Mouse (Mus musculus): ENCODE data around the gene Nfu1.

- TF ChIP-seq CTCF (conservative IDR thresholded peaks at IDR 0.05; ENCODE audit: insufficient read depth, insufficient read length, low read depth, low read length) (no peak), POLR2A (IDR thresholded peaks at IDR 0.05; ENCODE audit: low read depth, low read length) (peak; percentile 71)
Measured at GRCm38 (mm10) chr6:87009692-87010328, 774 bp downstream of the Nfu1 start.

All from kidney, adult 2 months (tissue).